Mouse (Mus musculus): ENCODE measurements at regions not wholly inside any gene's neighbourhood (a gene's known extent, or its start where the extent isn't known, plus 50 kb on each side); places are given as distances from the start of the nearest gene placed in this dataset.

DNA sequence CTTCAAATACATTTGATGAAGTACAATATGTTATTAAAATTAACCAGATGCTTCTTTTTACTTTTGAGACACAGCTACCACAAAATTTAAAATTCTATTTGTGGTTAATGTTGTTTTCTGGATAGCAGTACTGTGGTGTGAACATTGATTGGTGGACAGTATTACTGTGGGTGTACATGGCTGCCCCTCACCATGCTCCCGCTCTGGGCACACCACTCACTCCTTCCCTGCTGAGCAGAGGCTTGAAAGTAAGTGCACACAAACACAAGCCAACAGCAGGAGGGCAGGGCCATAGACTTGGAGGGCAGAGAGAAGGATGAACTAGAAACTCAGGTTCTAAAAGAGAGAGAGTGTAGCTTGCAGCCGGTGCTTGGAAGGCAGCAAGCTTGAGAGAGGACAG lies 182.1 kb downstream of the Ifng start:
- WGBS, result 86% methylated on average over 2 of the region's 2 CpGs
- ATAC-seq (replicated peaks; ENCODE audit: low FRiP score), result no peak
- H3K4me2 ChIP-seq, result no peak overlapping the region

DNA sequence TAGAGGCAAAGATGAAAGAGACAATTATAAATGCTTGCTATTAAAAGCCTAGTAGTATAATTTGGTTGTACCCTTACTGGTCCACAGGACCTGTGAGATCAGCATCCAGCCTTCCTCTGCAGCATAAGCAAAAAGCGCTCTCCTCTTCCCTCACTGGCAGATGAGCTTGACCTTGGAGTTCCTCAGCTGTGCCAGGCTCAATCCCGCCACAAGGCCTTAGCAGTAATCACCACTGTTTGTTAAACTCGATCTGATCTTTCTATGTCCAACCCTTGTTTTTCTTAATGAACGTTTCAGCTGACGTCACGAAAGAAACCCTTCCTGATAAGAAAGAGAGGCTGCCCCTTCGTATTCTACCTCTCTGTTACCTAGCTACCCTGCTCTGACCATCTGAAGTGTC lies 183.5 kb downstream of the Ifng start:
- Histone ChIP-seq H3K4me1 (replicated peaks; ENCODE audit: control insufficient read depth, insufficient read depth, low read length) (no peaks in the 10 kb centered on the region), H3K4me2 (no peak overlapping the region), H3K36me3 (ENCODE audit: control insufficient read depth, insufficient read depth, low read length) (no peaks in the 10 kb centered on the region), H3K27ac (ENCODE audit: low read depth, low read length) (no peak overlapping the region), H3K9me3 (ENCODE audit: control insufficient read depth, low read length) (no peaks in the 10 kb centered on the region), H3K9ac (ENCODE audit: low read depth, low read length) (no peak overlapping the region), H3K4me3 (ENCODE audit: low read depth, low read length) (no peak overlapping the region), H3K27me3 (replicated peaks; ENCODE audit: control insufficient read depth, insufficient read depth, low read length) (no peaks in the 10 kb centered on the region)
- 73% methylated on average over 7 of the region's 7 CpGs for WGBS
- DNase-seq (ENCODE audit: low spot score) (no peak), ATAC-seq (replicated peaks; ENCODE audit: low FRiP score) (no peak)

More for the DNA sequence above, 182.1 kb downstream of the Ifng start:
- no peaks in the 10 kb centered on the region for H3K36me3 ChIP-seq (ENCODE audit: control insufficient read depth, insufficient read depth, low read length)
- no peak overlapping the region for H3K4me3 ChIP-seq (ENCODE audit: low read depth, low read length)
- no peak for DNase-seq (ENCODE audit: low spot score)
- H3K27ac ChIP-seq (ENCODE audit: low read depth, low read length), result no peak overlapping the region
- no peak overlapping the region for H3K9ac ChIP-seq (ENCODE audit: low read depth, low read length)
- H3K4me1 ChIP-seq (replicated peaks; ENCODE audit: control insufficient read depth, insufficient read depth, low read length), result no peaks in the 10 kb centered on the region
- no peaks in the 10 kb centered on the region for H3K9me3 ChIP-seq (ENCODE audit: control insufficient read depth, low read length)
- no peaks in the 10 kb centered on the region for H3K27me3 ChIP-seq (replicated peaks; ENCODE audit: control insufficient read depth, insufficient read depth, low read length)

DNA sequence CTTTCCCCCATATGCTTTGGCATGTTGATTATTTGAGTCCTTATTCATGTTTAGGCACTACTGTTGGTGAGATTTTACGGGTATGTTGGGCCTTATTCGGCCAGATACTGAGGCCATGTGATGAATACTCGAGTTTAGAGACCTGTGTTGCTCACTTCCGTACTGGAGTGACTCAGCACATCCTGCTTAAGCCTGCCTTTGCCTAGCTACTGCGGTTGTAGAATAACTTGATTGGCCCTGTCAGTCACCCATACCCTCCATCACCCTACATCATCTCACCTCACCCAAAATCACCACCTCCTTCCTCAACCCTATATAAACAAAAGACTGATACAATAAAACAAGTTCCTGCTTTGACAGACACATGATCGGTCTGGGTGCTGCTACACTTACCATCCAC lies 187.2 kb downstream of the Ifng start:
- H3K4me3 ChIP-seq (ENCODE audit: low read depth, low read length), result no peak overlapping the region
- no peak overlapping the region for H3K27ac ChIP-seq (ENCODE audit: low read depth, low read length)
- no peaks in the 10 kb centered on the region for H3K4me1 ChIP-seq (replicated peaks; ENCODE audit: control insufficient read depth, insufficient read depth, low read length)
- no peak for DNase-seq (ENCODE audit: low spot score)
- no peak overlapping the region for H3K9ac ChIP-seq (ENCODE audit: low read depth, low read length)
- ATAC-seq (replicated peaks; ENCODE audit: low FRiP score), result no peak
- no peaks in the 10 kb centered on the region for H3K27me3 ChIP-seq (replicated peaks; ENCODE audit: control insufficient read depth, insufficient read depth, low read length)
- no peaks in the 10 kb centered on the region for H3K9me3 ChIP-seq (ENCODE audit: control insufficient read depth, low read length)
- no peak overlapping the region for H3K4me2 ChIP-seq
- WGBS, result 79% methylated on average over 6 of the region's 6 CpGs
- no peaks in the 10 kb centered on the region for H3K36me3 ChIP-seq (ENCODE audit: control insufficient read depth, insufficient read depth, low read length)

DNA sequence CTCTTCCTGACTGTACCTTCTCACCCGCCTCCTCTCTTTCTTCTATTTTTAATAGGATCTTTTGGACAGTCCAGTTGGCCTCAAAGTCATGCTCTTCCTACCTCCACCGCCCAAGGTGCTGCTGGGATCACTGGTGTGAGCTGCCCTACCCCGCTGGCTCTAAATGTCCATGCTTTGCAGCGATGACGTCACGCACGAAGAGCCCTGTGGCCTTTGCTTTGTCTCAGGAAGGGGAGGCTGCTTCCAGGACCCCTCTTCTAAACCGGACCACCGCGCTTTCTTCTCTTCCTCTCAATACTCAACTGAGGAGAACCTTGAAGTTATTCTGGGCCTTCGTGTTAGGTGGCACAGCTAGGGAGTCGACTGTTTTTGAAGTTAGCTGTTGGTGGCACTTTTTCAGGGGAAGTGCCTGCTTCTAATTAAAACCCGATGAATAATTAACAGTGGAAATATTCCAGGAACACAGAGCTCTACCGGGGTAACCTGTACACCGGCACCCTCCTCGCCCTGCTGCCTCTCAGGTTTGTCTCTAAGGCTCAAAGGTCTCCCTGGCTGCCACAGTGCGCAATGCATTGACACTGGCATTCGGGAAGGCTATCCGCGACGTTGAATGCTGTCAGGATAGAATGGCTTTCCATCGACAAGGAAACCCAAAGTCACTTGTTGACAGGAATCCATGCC lies 188.7 kb downstream of the Ifng start:
- no peaks in the 10 kb centered on the region for H3K27me3 ChIP-seq (replicated peaks; ENCODE audit: control insufficient read depth, insufficient read depth, low read length)
- H3K9me3 ChIP-seq (ENCODE audit: control insufficient read depth, low read length), result no peaks in the 10 kb centered on the region
- H3K36me3 ChIP-seq (ENCODE audit: control insufficient read depth, insufficient read depth, low read length), result no peaks in the 10 kb centered on the region
- ATAC-seq (replicated peaks; ENCODE audit: low FRiP score), result no peak
- no peak overlapping the region for H3K4me3 ChIP-seq (ENCODE audit: low read depth, low read length)
- no peak overlapping the region for H3K9ac ChIP-seq (ENCODE audit: low read depth, low read length)
- 87% methylated on average over 22 of the region's 22 CpGs for WGBS
- H3K4me2 ChIP-seq, result no peak overlapping the region
- H3K4me1 ChIP-seq (replicated peaks; ENCODE audit: control insufficient read depth, insufficient read depth, low read length), result peaks cover 6% of the 10 kb centered on the region; the same call in 1 of the 2 replicates
- DNase-seq (ENCODE audit: low spot score), result no peak
- H3K27ac ChIP-seq (ENCODE audit: low read depth, low read length), result no peak overlapping the region

DNA sequence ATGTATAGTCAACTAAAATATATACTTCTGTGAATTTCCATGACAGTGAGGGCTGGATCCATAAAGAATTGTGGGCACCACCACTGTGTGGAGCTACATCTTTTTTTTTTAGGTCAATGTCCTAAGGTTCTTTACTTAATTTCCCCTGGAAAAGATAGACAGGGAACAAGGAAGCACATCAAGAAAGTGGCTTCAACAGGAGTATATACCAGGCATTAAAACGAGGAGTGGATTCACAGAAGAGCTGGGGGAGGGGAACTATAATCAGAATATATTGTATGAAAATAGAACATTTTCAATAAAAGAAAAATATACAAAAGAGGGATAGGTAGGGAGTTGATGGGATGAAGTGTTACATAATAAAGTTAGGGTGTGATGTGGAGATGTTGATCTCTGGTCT lies 190.9 kb downstream of the Ifng start:
- Histone ChIP-seq H3K36me3 (ENCODE audit: control insufficient read depth, insufficient read depth, low read length) (no peaks in the 10 kb centered on the region), H3K9ac (ENCODE audit: low read depth, low read length) (no peak overlapping the region), H3K27ac (ENCODE audit: low read depth, low read length) (no peak overlapping the region), H3K4me1 (replicated peaks; ENCODE audit: control insufficient read depth, insufficient read depth, low read length) (peaks cover 6% of the 10 kb centered on the region; the same call in 1 of the 2 replicates), H3K4me2 (no peak overlapping the region), H3K9me3 (ENCODE audit: control insufficient read depth, low read length) (no peaks in the 10 kb centered on the region), H3K27me3 (replicated peaks; ENCODE audit: control insufficient read depth, insufficient read depth, low read length) (no peaks in the 10 kb centered on the region), H3K4me3 (ENCODE audit: low read depth, low read length) (no peak overlapping the region)
- DNase-seq (ENCODE audit: low spot score), result no peak
- ATAC-seq (replicated peaks; ENCODE audit: low FRiP score), result no peak
- 67% methylated on average over 1 of the region's 1 CpGs for WGBS

DNA sequence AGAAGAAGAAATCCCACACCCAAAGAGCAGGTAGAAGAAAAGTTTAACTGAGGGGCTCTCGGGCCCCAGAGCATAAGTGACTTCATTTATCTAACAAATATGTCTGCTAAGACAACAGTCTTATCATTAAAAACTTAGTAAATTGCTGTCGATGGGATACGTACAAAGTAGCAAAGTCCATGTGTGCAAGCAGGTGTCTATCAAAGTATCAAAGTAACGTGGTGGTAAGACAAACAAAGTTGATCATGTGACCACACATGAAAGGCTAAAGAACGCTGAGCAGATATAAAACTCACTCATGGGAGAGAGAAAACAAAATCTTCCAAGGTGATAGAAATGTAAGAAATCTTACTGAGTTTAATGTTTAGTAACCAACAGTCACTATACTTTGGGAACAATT lies 191.3 kb downstream of the Ifng start:
- Histone ChIP-seq H3K4me1 (replicated peaks; ENCODE audit: control insufficient read depth, insufficient read depth, low read length) (peaks cover 6% of the 10 kb centered on the region; the same call in 1 of the 2 replicates), H3K27ac (ENCODE audit: low read depth, low read length) (no peak overlapping the region), H3K9me3 (ENCODE audit: control insufficient read depth, low read length) (no peaks in the 10 kb centered on the region), H3K27me3 (replicated peaks; ENCODE audit: control insufficient read depth, insufficient read depth, low read length) (no peaks in the 10 kb centered on the region), H3K9ac (ENCODE audit: low read depth, low read length) (no peak overlapping the region), H3K36me3 (ENCODE audit: control insufficient read depth, insufficient read depth, low read length) (no peaks in the 10 kb centered on the region), H3K4me3 (ENCODE audit: low read depth, low read length) (no peak overlapping the region), H3K4me2 (no peak overlapping the region)
- DNase-seq (ENCODE audit: low spot score) (no peak), ATAC-seq (replicated peaks; ENCODE audit: low FRiP score) (no peak)
- 59% methylated on average over 5 of the region's 5 CpGs for WGBS

DNA sequence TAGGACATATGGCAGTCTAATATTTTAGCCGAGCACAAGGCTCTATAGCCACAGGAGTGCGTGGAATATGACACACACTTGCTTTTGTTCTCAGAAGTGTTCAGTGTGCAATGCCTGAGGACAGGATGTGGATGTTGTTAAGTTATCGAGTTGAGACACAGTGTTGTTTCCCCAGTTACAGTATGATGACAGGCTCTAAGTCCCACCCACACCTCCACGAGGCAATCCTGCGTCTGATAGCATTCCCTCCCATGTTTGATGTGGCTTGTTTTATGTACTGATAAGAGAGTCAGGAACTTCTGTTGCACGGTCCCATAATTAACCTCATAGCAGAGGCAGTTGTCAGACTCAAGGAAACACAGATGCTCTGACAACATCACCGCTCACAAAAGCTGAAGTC lies 192.6 kb downstream of the Ifng start:
- Histone ChIP-seq H3K36me3 (ENCODE audit: control insufficient read depth, insufficient read depth, low read length) (no peaks in the 10 kb centered on the region), H3K9me3 (ENCODE audit: control insufficient read depth, low read length) (no peaks in the 10 kb centered on the region), H3K27me3 (replicated peaks; ENCODE audit: control insufficient read depth, insufficient read depth, low read length) (no peaks in the 10 kb centered on the region), H3K27ac (ENCODE audit: low read depth, low read length) (no peak overlapping the region), H3K9ac (ENCODE audit: low read depth, low read length) (no peak overlapping the region), H3K4me3 (ENCODE audit: low read depth, low read length) (no peak overlapping the region), H3K4me2 (0 out of 2 replicates have a peak overlapping the region, but pooled peaks have one; percentile 22), H3K4me1 (replicated peaks; ENCODE audit: control insufficient read depth, insufficient read depth, low read length) (peaks cover 6% of the 10 kb centered on the region; the same call in 1 of the 2 replicates)
- DNase-seq (ENCODE audit: low spot score) (peak; percentile 42), ATAC-seq (replicated peaks; ENCODE audit: low FRiP score) (peak; percentile 97)
- WGBS, result 31% methylated on average over 7 of the region's 7 CpGs

DNA sequence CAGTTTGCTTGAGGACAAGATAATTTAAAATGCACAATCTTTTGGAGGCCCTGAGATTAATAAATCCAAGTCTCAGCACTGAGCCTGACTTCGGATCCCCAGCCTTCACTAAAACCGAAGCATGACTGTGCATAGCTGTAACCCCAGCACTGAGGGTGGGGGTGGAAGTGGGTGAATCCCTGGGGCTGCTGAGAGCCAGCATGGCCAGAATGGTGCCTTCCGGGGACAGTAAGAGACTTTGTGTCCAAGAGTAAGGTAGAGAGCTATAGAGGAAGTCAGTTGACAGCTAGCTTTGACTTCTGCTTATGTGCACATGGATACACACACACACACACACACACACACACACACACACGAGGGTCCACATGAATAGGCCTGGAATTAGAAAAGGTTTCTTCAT lies 198.3 kb downstream of the Ifng start:
- DNase-seq (ENCODE audit: low spot score) (no peak), ATAC-seq (replicated peaks; ENCODE audit: low FRiP score) (no peak)
- Histone ChIP-seq H3K9ac (ENCODE audit: low read depth, low read length) (no peak overlapping the region), H3K4me3 (ENCODE audit: low read depth, low read length) (no peak overlapping the region), H3K9me3 (ENCODE audit: control insufficient read depth, low read length) (no peaks in the 10 kb centered on the region), H3K4me2 (no peak overlapping the region), H3K27me3 (replicated peaks; ENCODE audit: control insufficient read depth, insufficient read depth, low read length) (no peaks in the 10 kb centered on the region), H3K27ac (ENCODE audit: low read depth, low read length) (no peak overlapping the region), H3K36me3 (ENCODE audit: control insufficient read depth, insufficient read depth, low read length) (no peaks in the 10 kb centered on the region), H3K4me1 (replicated peaks; ENCODE audit: control insufficient read depth, insufficient read depth, low read length) (peaks cover 2% of the 10 kb centered on the region; the same call in 1 of the 2 replicates)
- 63% methylated on average over 4 of the region's 4 CpGs for WGBS

DNA sequence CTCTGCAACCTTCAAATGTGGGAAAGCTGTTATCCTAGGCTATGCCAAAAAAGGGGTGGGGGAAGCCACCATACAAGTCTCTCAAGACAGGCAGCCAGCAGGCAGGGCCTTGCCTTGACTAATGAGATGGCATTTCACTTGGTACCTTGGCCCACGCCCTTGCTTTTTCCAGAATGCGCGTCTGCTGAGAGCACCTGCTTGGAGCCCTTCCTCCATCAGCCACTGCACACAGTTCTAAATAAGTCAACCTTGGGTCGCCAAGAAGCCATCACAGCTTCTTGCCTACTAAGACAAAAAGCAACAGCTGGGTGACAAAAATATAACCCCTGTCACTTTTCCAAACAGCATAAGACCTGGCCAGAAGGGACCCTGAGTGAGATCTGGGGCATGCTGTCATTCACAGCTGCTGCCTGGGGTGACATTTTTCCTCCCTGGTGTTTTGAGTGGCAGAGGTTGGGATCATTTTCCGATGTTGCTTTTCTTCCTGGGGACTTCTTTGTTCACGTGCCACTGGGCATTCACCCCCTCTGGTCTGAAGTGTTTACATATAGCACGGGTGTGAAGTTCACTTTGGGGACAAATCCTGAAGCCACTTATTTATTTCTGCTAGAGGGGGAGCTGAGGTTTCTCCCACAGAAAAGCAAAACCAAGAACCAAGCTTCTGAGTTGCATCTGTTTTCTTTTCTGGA lies 199.4 kb downstream of the Ifng start:
- ATAC-seq (replicated peaks; ENCODE audit: low FRiP score) (no peak), DNase-seq (ENCODE audit: low spot score) (no peak)

More for the DNA sequence above, 199.4 kb downstream of the Ifng start:
- 74% methylated on average over 7 of the region's 7 CpGs for WGBS
- H3K4me2 ChIP-seq, result no peak overlapping the region
- H3K36me3 ChIP-seq (ENCODE audit: control insufficient read depth, insufficient read depth, low read length), result no peaks in the 10 kb centered on the region
- H3K27me3 ChIP-seq (replicated peaks; ENCODE audit: control insufficient read depth, insufficient read depth, low read length), result no peaks in the 10 kb centered on the region
- no peak overlapping the region for H3K9ac ChIP-seq (ENCODE audit: low read depth, low read length)
- no peaks in the 10 kb centered on the region for H3K9me3 ChIP-seq (ENCODE audit: control insufficient read depth, low read length)
- no peak overlapping the region for H3K27ac ChIP-seq (ENCODE audit: low read depth, low read length)
- no peak overlapping the region for H3K4me3 ChIP-seq (ENCODE audit: low read depth, low read length)
- peaks cover 2% of the 10 kb centered on the region; the same call in 1 of the 2 replicates for H3K4me1 ChIP-seq (replicated peaks; ENCODE audit: control insufficient read depth, insufficient read depth, low read length)
